Mouse (Mus musculus) left cerebral cortex, postnatal 4 days (tissue): ENCODE results near the gene Gm14443. TPM values are rescaled to one million over a fixed set of nuclear protein-coding genes. Genes with fewer than 3 reads are reported as not detected.
"Not testable (repeated sequence)": the region's sequence is repeated elsewhere in the genome, so short reads cannot be mapped to it uniquely, and the experiment has no call there.

Experiments
- DNase-seq: peaks from one replicate; pipeline ENCODE4 v3.0.0-alpha.2; 2022
- intact Hi-C: fragments of 180-260 bp; cut with DNase I; formaldehyde crosslinking; loops from one replicate; pipeline ENCODE4 v1.15.1; 2025
- total RNA-seq, 2 experiments: library from RNA; stranded (reverse); gene quantifications; 2 replicates each; pipeline ENCODE4 v1.2.3; 2021

The Gm14443 gene
- total RNA-seq: 1 to 10 TPM; 1.2 to 1.7 TPM

GRCm38 (mm10) chr2:175175401-175176180 is at the start of gene Gm14443:
Gene Gm14443 (minus strand): TSS chr2:175175871.
- intact Hi-C loops, DNase-seq: not testable (repeated sequence)

- intact Hi-C loops, DNase-seq: not testable (repeated sequence)
These were observed 31.1 kb upstream of the Gm14443 start, which contains the start of gene Gm14391 for GRCm38 (mm10) chr2:175206732-175207131. Gene Gm14391 (minus strand): TSS chr2:175206917.

GRCm38 (mm10) chr2:175179008-175179407 is 3.3 kb upstream of the Gm14443 start:
- intact Hi-C loops, DNase-seq: not testable (repeated sequence)

GRCm38 (mm10) chr2:175176312-175176711 is 641 bp upstream of the Gm14443 start:
- DNase-seq: no peak
- intact Hi-C loops: no loop called here

GRCm38 (mm10) chr2:175174058-175174457 is 1.6 kb downstream of the Gm14443 start:
- intact Hi-C loops, DNase-seq: not testable (repeated sequence)

- DNase-seq, intact Hi-C loops: not testable (repeated sequence)
These were observed 2.6 kb downstream of the Gm14443 start for GRCm38 (mm10) chr2:175172906-175173595.

- intact Hi-C loops: no loop called here
- no peak for DNase-seq
These were observed 3.5 kb downstream of the Gm14443 start for GRCm38 (mm10) chr2:175172123-175172522.

- intact Hi-C loops, DNase-seq: not testable (repeated sequence)
These were observed 8.8 kb downstream of the Gm14443 start for GRCm38 (mm10) chr2:175166870-175167269.

GRCm38 (mm10) chr2:175165110-175165509 is 10.6 kb downstream of the Gm14443 start:
- intact Hi-C loops, DNase-seq: not testable (repeated sequence)

GRCm38 (mm10) chr2:175161438-175161837 is 14.2 kb downstream of the Gm14443 start:
- DNase-seq, intact Hi-C loops: not testable (repeated sequence)

GRCm38 (mm10) chr2:175158642-175159041 is 17.0 kb downstream of the Gm14443 start:
- intact Hi-C loops: no loop called here
- DNase-seq: no peak

- intact Hi-C loops: no loop called here
- no peak for DNase-seq
These were observed 19.0 kb downstream of the Gm14443 start for GRCm38 (mm10) chr2:175156696-175157095.

GRCm38 (mm10) chr2:175141993-175142295 is 33.7 kb downstream of the Gm14443 start, which contains the start of gene Gm14399:
Gene Gm14399 (minus strand): TSS chr2:175142012.
- intact Hi-C loops, DNase-seq: not testable (repeated sequence)

GRCm38 (mm10) chr2:175141118-175141992 is 34.3 kb downstream of the Gm14443 start:
- DNase-seq, intact Hi-C loops: not testable (repeated sequence)

GRCm38 (mm10) chr2:175140624-175141023 is 35.0 kb downstream of the Gm14443 start:
- DNase-seq, intact Hi-C loops: not testable (repeated sequence)

Other genes with a start within 250 kb of the Gm14443 start
- gene Gm14444, start 165.6 kb downstream of the Gm14443 start, total RNA-seq: 1 to 10 TPM in 1 of 2 experiments, under 1 TPM in 1; 0.96 to 1.0 TPM
- gene Gm14393, start 108.1 kb downstream of the Gm14443 start, total RNA-seq: 1 to 10 TPM in 1 of 2 experiments, under 1 TPM in 1; 0.85 to 2.0 TPM
- gene Gm14399, start 33.9 kb downstream of the Gm14443 start, total RNA-seq: 10 to 100 TPM; 10.5 to 16.1 TPM
- 10 to 100 TPM; 79.2 to 85.3 TPM for gene Gm14391, start 31.0 kb upstream of the Gm14443 start, total RNA-seq
- 1 to 10 TPM; 4.1 to 4.4 TPM for gene Gm14440, start 99.3 kb upstream of the Gm14443 start, total RNA-seq
- gene Gm4631, start 162.3 kb upstream of the Gm14443 start, total RNA-seq: 10 to 100 TPM; 37.3 to 40.4 TPM
- 1 to 10 TPM; 4.5 to 5.3 TPM for gene Zfp968, start 196.6 kb upstream of the Gm14443 start, total RNA-seq